Mouse (Mus musculus) C2C12 (cell line): ENCODE data around the gene Psme2.

Experiments used
- CTCF ChIP-seq: IDR thresholded peaks from one replicate; pipeline ENCODE4 v1.5.1; 2011; ENCODE audit not compliant: control insufficient read depth, insufficient read depth, insufficient read length
- MYOG ChIP-seq: IDR thresholded peaks from one replicate; pipeline ENCODE4 v1.6.1; 2011; ENCODE audit not compliant: control insufficient read depth, insufficient read length; ENCODE audit errors: extremely low read depth

DNA sequence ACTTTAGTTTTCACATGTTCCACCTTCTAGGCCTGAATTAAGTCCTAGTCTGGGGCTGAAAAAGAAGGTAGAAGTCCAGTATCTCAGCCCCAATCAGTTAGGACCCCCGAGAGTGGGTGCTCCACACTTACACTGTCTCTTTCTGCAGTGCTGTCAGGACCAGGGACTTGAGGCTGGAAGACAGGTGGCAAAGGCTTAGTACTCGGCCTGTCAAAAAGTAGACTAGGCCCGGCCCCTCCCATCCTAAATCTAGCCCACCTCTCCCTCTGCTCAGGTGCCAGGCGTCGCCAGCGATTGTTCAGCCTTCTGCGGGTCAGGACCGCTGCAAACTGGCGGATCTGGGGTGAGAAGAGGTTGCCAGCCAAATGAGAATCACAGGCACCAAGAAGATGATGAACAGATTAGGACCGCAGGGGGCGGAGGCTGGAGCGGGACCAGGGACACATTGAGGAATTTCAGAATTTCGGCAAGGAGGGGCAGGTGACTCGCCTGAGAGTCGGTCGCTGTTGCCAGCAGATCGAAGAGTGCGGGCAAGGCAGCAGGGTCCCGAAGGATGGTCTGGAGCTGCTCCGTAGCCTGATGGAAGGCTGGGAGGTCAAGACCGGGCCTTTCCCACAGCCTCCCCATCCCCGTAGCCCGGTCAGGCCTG, 44.1 kb upstream of the Psme2 start:
- TF ChIP-seq CTCF (no peak), MYOG (no peak)
